Mouse (Mus musculus) embryonic fibroblast, embryonic 13.5 days (primary cell): ENCODE measurements at regions not wholly inside any gene's neighbourhood (a gene's known extent, or its start where the extent isn't known, plus 50 kb on each side); places are given as distances from the start of the nearest gene placed in this dataset.

ENCODE experiments used
- CTCF ChIP-seq: IDR thresholded peaks from 2 replicates; pipeline ENCODE4 v1.5.1; 2011; ENCODE audit warnings: mild to moderate bottlenecking, control low read depth, low read length, moderate library complexity, borderline replicate concordance; ENCODE audit not compliant: insufficient read depth
- POLR2A ChIP-seq: IDR thresholded peaks from 2 replicates; pipeline ENCODE4 v1.6.1; 2011; ENCODE audit warnings: low read depth, mild to moderate bottlenecking, control low read depth, low read length, moderate library complexity

- TF ChIP-seq POLR2A (no peak), CTCF (no peak)
Measured at GRCm38 (mm10) chr10:120576148-120576547, 99.9 kb upstream of the Hmga2 start.
